Mouse (Mus musculus): ENCODE measurements at regions not wholly inside any gene's neighbourhood (a gene's known extent, or its start where the extent isn't known, plus 50 kb on each side); places are given as distances from the start of the nearest gene placed in this dataset.
A peak's percentile ranks its signal among the peaks of the same experiment; 100 is the strongest.
"Not testable (repeated sequence)": the region's sequence is repeated elsewhere in the genome, so short reads cannot be mapped to it uniquely, and the experiment has no call there.

- ATAC-seq (replicated peaks in 1 of 2; ENCODE audit: insufficient read depth in 1 of 2, low FRiP score in 2 of 2, low TSS enrichment in 1 of 2, low read depth in 1 of 2, poor library complexity in 2 of 2, severe bottlenecking in 2 of 2), result no peak
Observed at GRCm38 (mm10) chr8:126772748-126773147, 172.9 kb downstream of the Tomm20 start.

DNA sequence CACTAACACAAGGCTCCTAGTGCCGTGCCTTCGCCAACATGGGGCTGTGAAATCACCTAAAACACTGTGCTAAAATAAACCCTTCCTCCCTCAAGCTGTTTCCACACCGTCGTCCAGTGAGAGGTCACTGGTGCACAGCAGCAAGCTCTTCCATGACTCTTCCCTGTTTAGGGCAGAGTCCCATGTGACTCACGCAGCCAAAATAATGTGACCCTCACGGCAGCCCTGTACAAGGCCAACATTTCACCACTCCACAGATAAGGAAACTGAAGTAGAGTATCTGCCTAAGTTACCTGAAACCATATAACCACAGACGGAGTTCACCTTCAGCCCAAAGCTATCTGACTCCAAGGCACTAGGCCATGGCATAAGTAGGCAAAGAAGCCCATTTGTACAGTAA is 173.4 kb downstream of the Tomm20 start:
- ATAC-seq (replicated peaks in 1 of 2; ENCODE audit: insufficient read depth in 1 of 2, low FRiP score in 2 of 2, low TSS enrichment in 1 of 2, low read depth in 1 of 2, poor library complexity in 2 of 2, severe bottlenecking in 2 of 2), result no peak

DNA sequence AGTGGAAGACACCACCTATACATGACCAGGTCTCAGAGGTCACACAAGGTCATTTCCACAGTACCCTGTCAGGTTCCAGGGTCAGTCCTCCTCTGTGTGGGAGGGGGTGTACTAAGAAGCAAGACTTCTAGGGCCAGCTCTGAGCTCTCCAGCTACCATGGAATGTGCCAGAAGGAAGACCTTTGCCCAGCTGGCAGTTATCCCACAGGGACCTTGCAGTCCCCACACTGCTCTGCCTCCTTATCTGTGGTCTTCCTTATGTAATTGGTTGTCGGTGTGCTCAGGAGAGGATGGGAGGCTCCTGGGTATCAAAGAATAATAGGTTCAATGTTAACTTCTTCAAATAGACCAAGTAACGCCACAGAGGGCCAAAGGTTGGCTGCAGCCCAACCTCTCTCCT is 175.3 kb downstream of the Tomm20 start:
- ATAC-seq (replicated peaks in 1 of 2; ENCODE audit: insufficient read depth in 1 of 2, low FRiP score in 2 of 2, low TSS enrichment in 1 of 2, low read depth in 1 of 2, poor library complexity in 2 of 2, severe bottlenecking in 2 of 2), result not testable (repeated sequence)

DNA sequence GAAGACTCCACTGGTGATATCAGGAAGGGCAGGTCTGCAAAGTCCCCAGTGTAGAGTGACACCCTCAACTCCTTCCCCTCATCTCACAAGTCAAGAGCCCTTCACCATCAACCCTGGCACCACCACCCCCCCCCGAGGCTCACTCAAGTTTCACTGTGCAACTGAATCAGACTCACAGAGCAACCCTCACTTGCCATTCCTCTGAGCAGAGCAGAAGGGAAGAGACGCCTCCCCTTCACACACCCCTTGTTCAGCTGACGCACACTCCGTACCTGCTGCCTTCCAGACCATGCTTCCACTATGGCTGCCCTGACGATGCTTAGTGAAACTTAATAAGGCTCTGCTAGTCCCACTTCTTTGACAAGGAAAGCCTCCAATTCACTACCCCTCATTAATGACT is 174.4 kb upstream of the Irf2bp2 start:
- ATAC-seq (replicated peaks in 1 of 2; ENCODE audit: insufficient read depth in 1 of 2, low FRiP score in 2 of 2, low TSS enrichment in 1 of 2, low read depth in 1 of 2, poor library complexity in 2 of 2, severe bottlenecking in 2 of 2), result no peak

- ATAC-seq (replicated peaks in 1 of 2; ENCODE audit: insufficient read depth in 1 of 2, low FRiP score in 2 of 2, low TSS enrichment in 1 of 2, low read depth in 1 of 2, poor library complexity in 2 of 2, severe bottlenecking in 2 of 2), result no peak
Observed at GRCm38 (mm10) chr8:126767341-126767740, 173.6 kb upstream of the Irf2bp2 start.

DNA sequence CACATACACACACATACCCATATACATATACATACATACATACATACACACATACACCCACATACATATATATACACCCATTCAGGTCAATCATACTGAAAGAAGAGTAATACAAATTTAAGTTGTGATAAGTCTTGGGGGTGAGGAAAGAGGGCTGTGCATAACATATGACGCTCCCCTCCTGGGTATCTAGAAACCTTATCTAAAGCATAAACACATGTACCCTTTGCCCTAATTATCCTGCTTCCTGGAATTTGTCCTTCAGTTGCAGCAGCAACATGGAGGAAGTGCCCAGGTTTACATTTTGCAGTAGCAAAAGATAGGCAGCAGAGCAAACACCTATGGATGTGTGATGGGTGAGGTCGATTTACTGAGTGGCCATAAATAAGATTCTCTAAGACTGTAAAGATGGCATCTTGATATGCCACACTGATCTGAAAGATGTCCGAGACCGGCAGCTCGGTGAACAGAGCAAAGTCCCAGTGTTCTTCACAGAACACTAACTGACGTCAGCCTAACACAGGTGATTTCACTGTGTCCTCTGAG is 172.0 kb upstream of the Irf2bp2 start:
- ATAC-seq (replicated peaks in 1 of 2; ENCODE audit: insufficient read depth in 1 of 2, low FRiP score in 2 of 2, low TSS enrichment in 1 of 2, low read depth in 1 of 2, poor library complexity in 2 of 2, severe bottlenecking in 2 of 2), result no peak

DNA sequence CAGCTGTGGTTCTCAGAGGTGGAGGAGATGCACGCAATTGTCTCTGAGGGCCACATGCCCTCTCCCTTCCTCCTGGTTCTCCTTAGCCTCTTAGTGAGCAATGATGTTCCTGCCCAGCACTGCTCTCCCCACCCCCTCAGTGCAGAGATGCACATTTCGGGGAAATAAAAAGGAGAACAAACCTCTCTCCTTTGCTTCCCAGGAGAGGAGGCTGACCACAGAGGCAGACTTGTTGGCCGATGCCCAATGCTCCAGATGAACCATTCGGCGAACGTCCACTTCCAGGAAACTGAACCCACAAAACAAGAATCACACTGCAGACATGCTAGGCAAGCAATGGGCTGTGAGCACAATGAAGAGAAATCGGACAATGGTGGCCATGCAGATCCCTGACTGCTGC is 169.8 kb upstream of the Irf2bp2 start:
- peak; percentile 68 to 72 for ATAC-seq (replicated peaks in 1 of 2; ENCODE audit: insufficient read depth in 1 of 2, low FRiP score in 2 of 2, low TSS enrichment in 1 of 2, low read depth in 1 of 2, poor library complexity in 2 of 2, severe bottlenecking in 2 of 2)

- no peak for ATAC-seq (replicated peaks in 1 of 2; ENCODE audit: insufficient read depth in 1 of 2, low FRiP score in 2 of 2, low TSS enrichment in 1 of 2, low read depth in 1 of 2, poor library complexity in 2 of 2, severe bottlenecking in 2 of 2)
Observed at GRCm38 (mm10) chr8:126759711-126760110, 165.9 kb upstream of the Irf2bp2 start.

DNA sequence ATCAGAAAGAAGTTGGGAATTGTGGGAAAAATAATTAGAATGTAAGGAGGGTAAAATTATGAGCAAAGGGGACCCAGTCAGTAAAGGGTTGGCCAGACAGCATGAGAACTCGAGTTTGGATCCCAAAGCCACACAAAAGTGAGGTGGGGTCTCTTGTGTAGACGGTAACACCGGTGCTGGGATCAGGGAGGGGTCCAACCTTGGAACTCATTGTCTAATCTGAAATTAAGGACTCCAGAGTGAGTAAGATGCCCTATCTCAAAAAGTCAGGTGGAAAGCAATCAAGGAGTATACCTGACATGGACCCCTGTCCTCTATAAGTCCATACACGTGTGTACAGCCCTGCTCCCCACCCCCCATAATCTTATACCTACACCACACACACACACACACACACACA is 165.2 kb upstream of the Irf2bp2 start:
- no peak for ATAC-seq (replicated peaks in 1 of 2; ENCODE audit: insufficient read depth in 1 of 2, low FRiP score in 2 of 2, low TSS enrichment in 1 of 2, low read depth in 1 of 2, poor library complexity in 2 of 2, severe bottlenecking in 2 of 2)

DNA sequence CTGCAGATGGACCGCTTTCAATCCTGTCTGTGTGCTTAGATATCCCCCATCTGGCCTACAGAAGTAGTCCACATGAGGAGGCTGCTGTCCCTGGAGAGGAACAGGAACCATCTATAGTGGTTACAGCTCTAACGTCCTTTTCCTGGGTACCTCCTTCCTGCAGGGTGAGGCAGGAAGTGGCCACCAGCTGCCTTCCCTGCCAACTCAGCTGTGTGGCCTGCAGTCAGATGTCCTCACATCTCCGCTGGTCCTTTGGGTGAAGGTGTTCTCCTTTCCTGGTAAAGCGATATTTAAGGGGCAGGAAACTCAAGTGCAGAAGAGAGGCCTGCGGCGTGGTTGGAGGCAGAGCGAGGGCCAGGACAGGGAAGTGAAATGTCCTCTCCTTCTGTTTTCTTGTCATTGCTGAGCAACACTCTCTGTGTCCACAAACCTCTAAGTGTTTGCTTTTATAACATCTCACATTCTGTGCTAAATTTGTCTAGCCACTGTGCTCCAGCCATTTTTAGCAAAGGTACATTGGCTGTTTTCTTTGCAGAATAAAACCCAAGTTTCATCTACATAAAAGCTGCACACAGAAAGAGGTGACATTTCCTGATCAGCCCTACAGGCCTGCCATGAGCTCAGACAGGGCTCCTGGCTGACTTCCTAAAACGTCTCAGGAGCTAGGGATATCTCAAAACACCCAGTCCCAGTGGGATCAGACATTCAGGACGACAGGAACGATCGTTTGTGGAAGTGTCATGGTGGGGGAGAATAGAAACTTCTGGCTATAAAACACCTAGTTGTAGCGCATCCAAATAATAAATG is 164.4 kb upstream of the Irf2bp2 start:
- peak; percentile 88 to 93 for ATAC-seq (replicated peaks in 1 of 2; ENCODE audit: insufficient read depth in 1 of 2, low FRiP score in 2 of 2, low TSS enrichment in 1 of 2, low read depth in 1 of 2, poor library complexity in 2 of 2, severe bottlenecking in 2 of 2)

GRCm38 (mm10) chr8:126756300-126757097 is 162.7 kb upstream of the Irf2bp2 start:
- ATAC-seq (replicated peaks in 1 of 2; ENCODE audit: insufficient read depth in 1 of 2, low FRiP score in 2 of 2, low TSS enrichment in 1 of 2, low read depth in 1 of 2, poor library complexity in 2 of 2, severe bottlenecking in 2 of 2), result no peak

DNA sequence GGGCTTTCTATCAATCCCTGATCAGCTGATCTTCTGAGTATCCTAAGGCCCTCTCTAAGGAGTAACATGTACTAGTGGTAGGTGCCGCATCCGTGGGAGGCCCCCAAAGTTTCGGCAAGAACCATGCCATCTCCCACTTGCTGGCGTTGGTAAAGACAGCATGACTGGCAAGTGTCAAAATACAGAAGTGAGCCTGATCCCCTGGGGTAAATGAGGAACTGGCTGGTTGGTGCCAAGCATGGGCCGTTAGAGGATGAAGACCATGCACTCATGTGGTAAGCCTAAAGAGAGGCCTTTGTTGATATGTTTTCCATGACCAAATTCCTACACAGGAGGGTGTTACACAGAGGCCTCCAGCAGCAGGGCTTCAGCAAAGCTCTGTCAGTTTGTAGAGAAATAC is 161.9 kb upstream of the Irf2bp2 start:
- ATAC-seq (replicated peaks in 1 of 2; ENCODE audit: insufficient read depth in 1 of 2, low FRiP score in 2 of 2, low TSS enrichment in 1 of 2, low read depth in 1 of 2, poor library complexity in 2 of 2, severe bottlenecking in 2 of 2), result peak; percentile 54 to 70

GRCm38 (mm10) chr8:126754361-126754809 is 160.6 kb upstream of the Irf2bp2 start:
- no peak for ATAC-seq (replicated peaks in 1 of 2; ENCODE audit: insufficient read depth in 1 of 2, low FRiP score in 2 of 2, low TSS enrichment in 1 of 2, low read depth in 1 of 2, poor library complexity in 2 of 2, severe bottlenecking in 2 of 2)

- ATAC-seq (replicated peaks in 1 of 2; ENCODE audit: insufficient read depth in 1 of 2, low FRiP score in 2 of 2, low TSS enrichment in 1 of 2, low read depth in 1 of 2, poor library complexity in 2 of 2, severe bottlenecking in 2 of 2), result no peak
Observed at GRCm38 (mm10) chr8:126753059-126753855, 159.5 kb upstream of the Irf2bp2 start.

DNA sequence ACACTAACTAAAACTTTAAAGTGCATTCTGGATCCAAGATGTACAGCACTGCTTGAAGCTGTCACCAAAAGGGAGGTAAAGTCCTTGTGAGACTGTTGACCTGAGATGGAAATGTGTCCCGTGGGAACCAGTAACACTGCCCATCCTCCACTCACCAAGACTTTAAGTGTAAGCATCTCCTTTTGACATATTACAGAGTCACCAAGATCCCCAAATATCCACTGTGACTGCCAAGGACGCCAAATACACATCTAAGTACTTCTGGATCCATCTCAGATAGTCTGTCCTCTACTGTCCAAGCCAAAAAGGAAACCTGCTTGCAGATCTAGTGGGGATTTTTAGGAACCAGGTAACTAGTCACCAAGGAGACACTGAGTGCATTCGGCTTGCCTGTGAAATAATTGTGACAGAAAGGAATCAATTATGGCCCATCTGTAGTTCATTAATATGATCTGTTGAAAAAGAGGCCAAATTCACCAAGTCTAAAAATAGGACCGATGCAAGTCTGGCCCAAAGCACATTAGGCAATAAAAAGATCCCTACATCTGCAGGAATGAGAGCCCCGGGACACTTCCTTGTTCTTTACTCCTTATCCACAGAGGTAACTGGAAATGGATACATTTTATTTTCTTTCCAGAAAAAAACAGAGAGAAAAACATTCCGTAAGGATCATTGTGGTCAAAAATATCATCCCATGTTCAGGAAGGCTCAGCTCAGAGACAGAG is 157.8 kb upstream of the Irf2bp2 start:
- ATAC-seq (replicated peaks in 1 of 2; ENCODE audit: insufficient read depth in 1 of 2, low FRiP score in 2 of 2, low TSS enrichment in 1 of 2, low read depth in 1 of 2, poor library complexity in 2 of 2, severe bottlenecking in 2 of 2), result no peak

DNA sequence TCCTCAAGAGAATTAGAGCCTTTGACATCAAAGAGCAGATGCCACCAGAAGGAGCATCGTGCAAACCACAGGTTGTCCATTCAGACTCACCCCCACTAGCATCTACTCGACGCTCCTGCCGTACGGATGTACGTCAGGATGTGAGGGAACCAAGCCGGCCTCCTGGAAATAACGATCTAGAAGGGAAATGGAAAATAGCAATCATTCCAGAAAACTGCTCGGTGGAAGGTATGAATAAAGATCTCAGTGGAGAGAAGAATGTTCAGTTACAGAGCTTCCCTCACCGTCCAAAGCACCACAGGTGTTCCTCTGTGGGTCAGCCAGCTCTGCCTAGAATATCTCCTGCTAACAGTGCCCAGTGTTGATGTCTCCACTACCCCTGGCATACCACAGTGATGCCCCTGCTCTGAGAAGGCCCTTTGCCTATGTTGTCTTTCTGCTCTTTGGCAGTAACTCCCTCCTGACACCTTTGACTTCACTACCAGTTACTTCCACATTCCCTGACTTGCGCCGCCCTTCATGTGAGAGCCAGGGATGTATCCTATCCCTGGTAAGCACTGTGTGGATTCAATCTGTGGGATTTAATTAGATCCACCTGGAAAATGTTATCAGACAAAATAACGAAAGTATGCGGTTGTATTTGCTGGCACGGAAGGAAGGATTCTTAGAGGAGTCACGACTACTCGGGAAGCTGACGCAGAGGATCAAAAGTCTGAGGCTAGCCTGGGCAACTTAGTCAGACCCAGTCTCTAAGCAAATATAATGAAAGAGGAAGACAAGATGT is 152.4 kb upstream of the Irf2bp2 start:
- no peak for ATAC-seq (replicated peaks in 1 of 2; ENCODE audit: insufficient read depth in 1 of 2, low FRiP score in 2 of 2, low TSS enrichment in 1 of 2, low read depth in 1 of 2, poor library complexity in 2 of 2, severe bottlenecking in 2 of 2)

All from hematopoietic stem cell, adult 5-6 weeks (primary cell).